Mouse (Mus musculus): ENCODE measurements at regions not wholly inside any gene's neighbourhood (a gene's known extent, or its start where the extent isn't known, plus 50 kb on each side); places are given as distances from the start of the nearest gene placed in this dataset. TPM values are rescaled to one million over a fixed set of nuclear protein-coding genes. Genes with fewer than 3 reads are reported as not detected.

DNA sequence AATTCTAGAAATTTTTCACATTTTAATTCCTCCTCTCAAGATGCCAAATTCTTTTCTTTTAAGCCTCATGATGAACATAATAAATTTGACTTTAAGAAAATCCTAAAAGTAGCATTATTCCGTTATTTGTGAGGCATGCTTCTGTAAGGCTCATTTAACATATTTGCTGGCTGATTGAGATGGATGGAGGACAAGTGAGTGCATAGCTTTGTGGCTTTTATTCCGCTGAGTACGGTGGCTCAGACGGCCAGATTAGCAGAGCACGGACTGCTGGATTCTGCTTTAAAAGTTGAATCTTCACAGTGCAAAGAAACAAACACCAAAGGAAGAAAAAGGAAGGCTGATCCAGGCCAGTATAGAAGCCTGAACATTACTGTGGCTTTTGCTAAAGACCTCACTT lies 358.3 kb upstream of the Fat1 start:
- no peak overlapping the region for H3K4me2 ChIP-seq (ENCODE audit: low read depth, low read length)
- H3K27ac ChIP-seq (ENCODE audit: low read depth), result no peak overlapping the region
- H3K4me1 ChIP-seq (ENCODE audit: control insufficient read depth, insufficient read depth), result no peaks in the 10 kb centered on the region
- DNase-seq (ENCODE audit: low spot score) (no peak), ATAC-seq (ENCODE audit: insufficient read depth, low read depth) (no peak)
- no peaks in the 10 kb centered on the region for H3K27me3 ChIP-seq (ENCODE audit: control insufficient read depth, insufficient read depth, low read length)
- WGBS, result 82% methylated on average over 5 of the region's 5 CpGs
- H3K36me3 ChIP-seq (replicated peaks; ENCODE audit: control insufficient read depth, insufficient read depth, low read length), result no peaks in the 10 kb centered on the region
- no peaks in the 10 kb centered on the region for H3K9me3 ChIP-seq (replicated peaks; ENCODE audit: control insufficient read depth, low read length)
- TF ChIP-seq EP300 (IDR thresholded peaks at IDR 0.05; ENCODE audit: low read depth) (no peak), CTCF (IDR thresholded peaks at IDR 0.05; ENCODE audit: low read depth) (no peak)
- H3K9ac ChIP-seq (replicated peaks; ENCODE audit: low read depth, low read length), result no peak overlapping the region
- no peak overlapping the region for H3K4me3 ChIP-seq (ENCODE audit: low read depth, low read length)

Small RNA genes lying in the stretch of these regions (microRNA-seq; reads per million reads assigned to microRNA genes)
- gene Gm26241, result not detected
